Mouse (Mus musculus): ENCODE data around the gene Cs. TPM values are rescaled to one million over a fixed set of nuclear protein-coding genes. Genes with fewer than 3 reads are reported as not detected.
"Not testable (repeated sequence)": the region's sequence is repeated elsewhere in the genome, so short reads cannot be mapped to it uniquely, and the experiment has no call there.

The Cs gene
- polyA plus RNA-seq, 1 experiment from 2014 or later: 179 TPM

DNA sequence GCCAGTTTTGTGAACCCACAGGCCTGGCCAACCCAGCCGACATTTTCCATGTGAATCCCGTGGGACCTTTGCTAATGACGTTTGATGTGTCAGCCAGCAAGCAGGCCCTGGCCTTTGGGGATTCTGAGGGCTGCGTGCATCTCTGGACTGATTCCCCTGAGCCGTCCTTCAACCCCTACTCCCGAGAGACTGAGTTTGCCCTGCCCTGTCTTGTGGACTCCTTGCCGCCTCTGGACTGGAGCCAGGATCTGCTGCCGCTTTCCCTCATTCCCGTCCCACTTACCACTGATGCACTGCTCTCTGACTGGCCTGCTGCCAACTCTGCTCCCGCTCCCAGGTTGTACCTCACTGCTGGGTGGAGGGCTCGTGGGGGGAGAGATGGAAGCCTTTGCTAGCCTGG, 27.4 kb upstream of the Cs start:
- H3K4me2 ChIP-seq: no peak overlapping the region
- peaks cover 6% of the 10 kb centered on the region for H3K4me1 ChIP-seq
- H3K27ac ChIP-seq: peak overlapping the region; percentile 52; the same call in 1 of the 2 replicates
- H3K27me3 ChIP-seq: no peaks in the 10 kb centered on the region
- no peak for ATAC-seq (ENCODE audit: insufficient number of reproducible peaks, insufficient read depth, low FRiP score, low TSS enrichment, low read depth)
- H3K36me3 ChIP-seq: peaks cover 68% of the 10 kb centered on the region
- no peak overlapping the region for H3K4me3 ChIP-seq
- H3K9me3 ChIP-seq: no peaks in the 10 kb centered on the region
- WGBS: 71% methylated on average over 11 of the region's 11 CpGs
- no peak overlapping the region for H3K9ac ChIP-seq

GRCm38 (mm10) chr10:128310902-128311301, 26.6 kb upstream of the Cs start:
- Histone ChIP-seq H3K36me3 (peaks cover 74% of the 10 kb centered on the region), H3K4me1 (peaks cover 6% of the 10 kb centered on the region), H3K27me3 (no peaks in the 10 kb centered on the region), H3K4me3 (no peak overlapping the region), H3K9ac (no peak overlapping the region), H3K27ac (no peak overlapping the region), H3K9me3 (no peaks in the 10 kb centered on the region), H3K4me2 (no peak overlapping the region)
- 83% methylated on average over 4 of the region's 4 CpGs for WGBS
- ATAC-seq (ENCODE audit: insufficient number of reproducible peaks, insufficient read depth, low FRiP score, low TSS enrichment, low read depth): no peak

DNA sequence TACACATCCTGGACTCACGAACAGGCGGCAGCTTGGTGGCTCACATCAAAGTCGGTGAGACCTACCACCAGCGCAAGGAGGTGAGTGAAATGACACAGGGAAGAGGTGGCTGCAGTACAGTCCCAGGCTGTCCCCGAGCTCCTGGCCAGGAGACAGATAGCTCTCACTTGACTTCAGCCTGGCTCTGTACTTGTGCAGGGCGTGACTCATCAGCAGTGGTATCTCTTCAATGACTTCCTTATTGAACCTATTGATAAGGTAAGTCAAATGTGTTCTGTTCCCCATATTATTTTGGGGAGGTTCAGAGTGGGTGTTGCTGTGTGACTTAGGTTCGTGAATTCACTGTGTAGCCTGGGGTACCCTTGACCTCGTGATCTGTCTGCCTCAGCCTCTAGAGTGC, 22.0 kb upstream of the Cs start:
- H3K9ac ChIP-seq: no peak overlapping the region
- no peaks in the 10 kb centered on the region for H3K9me3 ChIP-seq
- no peak for ATAC-seq (ENCODE audit: insufficient number of reproducible peaks, insufficient read depth, low FRiP score, low TSS enrichment, low read depth)
- H3K4me1 ChIP-seq: no peaks in the 10 kb centered on the region
- H3K27me3 ChIP-seq: no peaks in the 10 kb centered on the region
- H3K36me3 ChIP-seq: peaks cover 88% of the 10 kb centered on the region
- H3K4me2 ChIP-seq: no peak overlapping the region
- 93% methylated on average over 8 of the region's 8 CpGs for WGBS
- H3K4me3 ChIP-seq: no peak overlapping the region
- H3K27ac ChIP-seq: no peak overlapping the region

DNA sequence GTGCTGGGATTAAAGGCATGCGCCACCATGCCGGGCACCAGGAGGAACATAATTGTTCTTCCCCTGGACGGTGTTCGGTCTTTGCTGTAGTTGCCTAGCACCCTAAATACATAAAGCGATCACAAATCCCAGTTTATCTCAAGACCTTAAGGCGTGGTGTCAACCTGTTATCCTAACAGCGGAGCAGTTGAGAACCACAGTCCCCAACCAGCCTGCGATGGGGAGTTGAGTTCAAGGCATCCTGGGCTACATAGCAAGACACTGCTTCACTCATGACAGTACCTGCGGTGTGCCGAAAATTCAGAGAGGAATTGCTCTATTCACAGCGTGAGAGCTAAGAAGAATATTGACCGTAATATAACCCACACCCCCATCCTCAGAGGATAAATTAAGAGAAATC, 15.9 kb upstream of the Cs start:
- Histone ChIP-seq H3K9me3 (no peaks in the 10 kb centered on the region), H3K4me1 (peaks cover 18% of the 10 kb centered on the region), H3K27ac (peak overlapping the region; percentile 98), H3K9ac (peak overlapping the region; percentile 55; the same call in 1 of the 2 replicates), H3K4me3 (peak overlapping the region; percentile 91), H3K4me2 (peak overlapping the region; percentile 77), H3K36me3 (peaks cover 67% of the 10 kb centered on the region), H3K27me3 (no peaks in the 10 kb centered on the region)
- WGBS: 63% methylated on average over 12 of the region's 12 CpGs
- no peak for ATAC-seq (ENCODE audit: insufficient number of reproducible peaks, insufficient read depth, low FRiP score, low TSS enrichment, low read depth)

DNA sequence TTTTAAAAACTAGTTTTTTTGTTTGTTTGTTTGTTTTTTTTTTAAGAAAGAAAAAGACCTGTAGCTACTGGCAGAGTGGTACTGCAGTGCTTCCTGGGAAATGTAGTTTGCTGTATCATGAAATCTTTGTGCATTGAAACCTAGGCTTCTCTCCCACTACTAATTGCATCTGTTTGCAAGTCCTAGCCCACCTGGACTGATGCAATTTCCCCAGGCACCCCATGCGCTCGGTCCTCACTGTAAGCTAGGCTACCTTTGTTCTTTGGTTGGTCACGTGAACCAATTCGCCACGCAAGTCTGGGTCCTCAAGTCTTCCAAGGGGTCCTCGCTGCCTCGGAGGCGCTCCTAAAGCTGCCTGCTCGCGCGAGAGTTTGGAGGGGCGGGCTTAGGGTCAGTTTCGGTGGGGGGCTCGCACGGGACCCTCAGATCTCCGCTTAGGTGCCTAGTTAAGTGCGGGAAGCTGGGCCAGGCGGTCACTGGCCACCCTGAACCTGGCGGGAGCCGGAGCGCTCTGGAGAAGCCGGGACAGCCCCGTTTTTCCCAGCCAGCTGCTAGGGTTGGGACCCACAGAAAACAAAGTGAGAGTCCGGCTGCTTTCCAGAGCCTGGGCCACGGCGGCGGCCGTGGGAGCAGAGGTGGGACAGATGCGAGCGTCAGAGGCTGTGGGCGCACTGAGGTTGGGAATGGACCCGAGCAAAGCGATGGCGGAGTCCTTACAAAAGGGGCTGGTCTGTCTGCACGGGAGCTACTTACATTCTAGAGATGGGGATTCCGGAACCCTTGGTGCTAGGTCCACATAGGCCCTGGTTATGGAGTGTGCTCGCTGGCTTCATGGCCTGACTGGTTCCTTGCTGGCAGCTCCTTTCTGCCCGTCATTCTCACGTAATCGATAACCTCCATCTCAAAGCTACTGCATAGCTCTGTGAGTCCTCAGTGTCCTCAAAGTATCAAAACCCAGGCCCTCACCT, 15.1 kb upstream of the Cs start, which contains the start of gene Cnpy2:
Cnpy2 (plus strand) TSS at position 319 of the 968 bp plus-strand sequence.
- Histone ChIP-seq H3K4me3 (peak within 1 kb of the TSS; percentile 91), H3K4me2 (peak within 1 kb of the TSS; percentile 77), H3K27me3 (no peaks in the 10 kb centered on the region), H3K4me1 (peaks cover 18% of the 10 kb centered on the region), H3K36me3 (peaks cover 70% of the 10 kb centered on the region), H3K9me3 (no peaks in the 10 kb centered on the region), H3K27ac (peak within 1 kb of the TSS; percentile 98), H3K9ac (peak within 1 kb of the TSS; percentile 99)
- ATAC-seq (ENCODE audit: insufficient number of reproducible peaks, insufficient read depth, low FRiP score, low TSS enrichment, low read depth): peak; percentile 90
- under 1% methylated on average over 40 of the region's 40 CpGs for WGBS

DNA sequence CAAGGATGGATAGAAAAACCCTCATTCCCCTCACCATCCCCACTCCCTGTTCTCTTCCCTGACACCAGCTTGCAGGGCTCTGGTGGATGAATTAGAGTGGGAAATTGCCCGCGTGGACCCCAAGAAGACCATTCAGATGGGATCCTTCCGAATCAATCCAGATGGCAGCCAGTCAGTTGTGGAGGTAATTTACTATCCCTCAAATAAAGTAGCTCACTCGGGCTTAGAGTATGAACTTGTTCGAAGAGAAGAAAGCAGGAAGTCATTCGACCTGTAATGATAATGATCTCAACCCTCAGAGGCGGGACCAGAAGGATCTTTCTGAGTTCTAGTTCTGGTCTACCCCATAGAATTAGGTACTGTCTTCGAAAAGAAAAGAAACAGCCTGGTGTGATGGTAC, 14.0 kb upstream of the Cs start:
- no peaks in the 10 kb centered on the region for H3K27me3 ChIP-seq
- ATAC-seq (ENCODE audit: insufficient number of reproducible peaks, insufficient read depth, low FRiP score, low TSS enrichment, low read depth): no peak
- peak overlapping the region; percentile 98 for H3K27ac ChIP-seq
- H3K4me2 ChIP-seq: peak overlapping the region; percentile 77
- peaks cover 70% of the 10 kb centered on the region for H3K36me3 ChIP-seq
- 78% methylated on average over 8 of the region's 8 CpGs for WGBS
- H3K4me3 ChIP-seq: peak overlapping the region; percentile 91
- H3K9ac ChIP-seq: peak overlapping the region; percentile 99
- H3K4me1 ChIP-seq: peaks cover 18% of the 10 kb centered on the region
- no peaks in the 10 kb centered on the region for H3K9me3 ChIP-seq

GRCm38 (mm10) chr10:128326825-128327224, 10.7 kb upstream of the Cs start:
- H3K27ac ChIP-seq: no peak overlapping the region
- no peak for ATAC-seq (ENCODE audit: insufficient number of reproducible peaks, insufficient read depth, low FRiP score, low TSS enrichment, low read depth)
- H3K9ac ChIP-seq: no peak overlapping the region
- H3K9me3 ChIP-seq: no peaks in the 10 kb centered on the region
- no peak overlapping the region for H3K4me3 ChIP-seq
- H3K4me2 ChIP-seq: no peak overlapping the region
- peaks cover 14% of the 10 kb centered on the region for H3K4me1 ChIP-seq
- H3K36me3 ChIP-seq: peaks cover 52% of the 10 kb centered on the region
- H3K27me3 ChIP-seq: no peaks in the 10 kb centered on the region
- 94% methylated on average over 8 of the region's 8 CpGs for WGBS

DNA sequence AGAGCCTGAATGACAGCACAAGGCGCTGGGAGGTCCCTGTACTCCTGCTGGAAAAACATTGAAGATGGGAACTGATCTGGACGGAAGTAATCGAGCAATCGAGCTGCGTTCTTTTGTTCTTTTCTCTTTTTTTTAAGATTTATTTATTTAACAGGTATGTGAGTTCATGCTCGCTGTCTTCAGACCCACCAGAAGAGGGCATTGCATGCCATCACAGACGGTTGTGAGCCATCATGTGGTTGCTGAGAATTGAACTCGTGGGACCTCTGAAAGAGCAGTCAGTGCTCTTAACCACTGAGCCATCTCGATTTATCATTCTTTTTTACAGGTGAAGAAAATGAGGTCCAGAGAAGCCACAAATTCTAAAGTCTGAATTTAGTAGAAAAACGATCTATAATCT, 9.9 kb upstream of the Cs start:
- no peaks in the 10 kb centered on the region for H3K9me3 ChIP-seq
- WGBS: 90% methylated on average over 10 of the region's 10 CpGs
- H3K9ac ChIP-seq: no peak overlapping the region
- no peak overlapping the region for H3K27ac ChIP-seq
- H3K36me3 ChIP-seq: peaks cover 52% of the 10 kb centered on the region
- peaks cover 14% of the 10 kb centered on the region for H3K4me1 ChIP-seq
- no peak overlapping the region for H3K4me3 ChIP-seq
- no peak overlapping the region for H3K4me2 ChIP-seq
- ATAC-seq (ENCODE audit: insufficient number of reproducible peaks, insufficient read depth, low FRiP score, low TSS enrichment, low read depth): no peak
- H3K27me3 ChIP-seq: no peaks in the 10 kb centered on the region

- not testable (repeated sequence) for H3K4me3 ChIP-seq; H3K27ac ChIP-seq; H3K4me1 ChIP-seq; H3K9ac ChIP-seq; H3K9me3 ChIP-seq; H3K27me3 ChIP-seq; H3K4me2 ChIP-seq; ATAC-seq (ENCODE audit: insufficient number of reproducible peaks, insufficient read depth, low FRiP score, low TSS enrichment, low read depth)
- 79% methylated on average over 6 of the region's 6 CpGs for WGBS
- H3K36me3 ChIP-seq: peaks cover 17% of the 10 kb centered on the region
Observed at GRCm38 (mm10) chr10:128332358-128333249, 4.9 kb upstream of the Cs start.

GRCm38 (mm10) chr10:128335582-128335981, 2.0 kb upstream of the Cs start:
- Histone ChIP-seq H3K9ac (no peak overlapping the region), H3K36me3 (0 out of 2 replicates have a peak, but pooled peaks cover 3% of the 10 kb centered on the region), H3K9me3 (no peaks in the 10 kb centered on the region), H3K27me3 (no peaks in the 10 kb centered on the region), H3K4me2 (no peak overlapping the region), H3K4me1 (peaks cover 25% of the 10 kb centered on the region), H3K4me3 (no peak overlapping the region), H3K27ac (no peak overlapping the region)
- ATAC-seq (ENCODE audit: insufficient number of reproducible peaks, insufficient read depth, low FRiP score, low TSS enrichment, low read depth): no peak
- WGBS: 5% methylated on average over 4 of the region's 4 CpGs

DNA sequence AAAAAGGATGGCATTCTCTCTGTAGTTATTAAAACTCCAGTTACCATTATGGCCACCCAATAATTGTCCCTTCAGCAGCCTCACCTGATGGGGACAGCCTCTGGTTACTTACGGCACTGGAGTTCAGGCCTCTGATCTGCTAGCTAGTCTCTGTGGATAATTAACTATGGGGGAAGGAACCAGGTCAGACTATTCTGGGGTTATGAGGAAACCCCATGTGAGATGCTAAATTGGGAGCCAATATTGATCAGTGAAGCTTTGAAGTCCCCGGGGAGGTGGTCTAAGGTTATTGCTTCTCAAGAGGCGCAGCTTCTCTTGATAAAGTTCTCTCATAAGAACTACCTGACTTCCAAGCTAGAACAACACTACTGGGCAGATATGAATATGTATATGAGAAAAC, 1.3 kb upstream of the Cs start:
- WGBS: 97% methylated on average over 3 of the region's 3 CpGs
- no peak for ATAC-seq (ENCODE audit: insufficient number of reproducible peaks, insufficient read depth, low FRiP score, low TSS enrichment, low read depth)
- Histone ChIP-seq H3K9me3 (no peaks in the 10 kb centered on the region), H3K27me3 (no peaks in the 10 kb centered on the region), H3K4me2 (no peak overlapping the region), H3K4me3 (no peak overlapping the region), H3K9ac (no peak overlapping the region), H3K4me1 (peaks cover 25% of the 10 kb centered on the region), H3K27ac (no peak overlapping the region), H3K36me3 (peaks cover 3% of the 10 kb centered on the region; the same call in 1 of the 2 replicates)
